Mouse (Mus musculus): ENCODE results near the gene Apol6. TPM values are rescaled to one million over a fixed set of nuclear protein-coding genes. Genes with fewer than 3 reads are reported as not detected.

Gene Apol6
- polyA plus RNA-seq, 1 experiment, result 0.39 TPM

GRCm38 (mm10) chr15:77020136-77020535 is 24.4 kb upstream of the Apol6 start:
- no peaks in the 10 kb centered on the region for H3K4me1 ChIP-seq (ENCODE audit: control insufficient read depth, insufficient read depth, insufficient read length, low read length)
- WGBS, result 81% methylated on average over 4 of the region's 4 CpGs
- no peaks in the 10 kb centered on the region for H3K27me3 ChIP-seq (ENCODE audit: control insufficient read depth, insufficient read depth, low read length)
- H3K27ac ChIP-seq (ENCODE audit: insufficient read depth, low read depth, low read length), result no peak overlapping the region
- TF ChIP-seq CTCF (IDR thresholded peaks at IDR 0.05; ENCODE audit: extremely low read depth, insufficient read length, insufficient replicate concordance, low read depth, low read length), result no peak
- no peaks in the 10 kb centered on the region for H3K36me3 ChIP-seq (ENCODE audit: control insufficient read depth, insufficient read depth, low read length)
- no peak overlapping the region for H3K4me3 ChIP-seq (ENCODE audit: low read depth, low read length)

GRCm38 (mm10) chr15:77021056-77021455 is 23.5 kb upstream of the Apol6 start:
- Histone ChIP-seq H3K4me1 (ENCODE audit: control insufficient read depth, insufficient read depth, insufficient read length, low read length) (no peaks in the 10 kb centered on the region), H3K27me3 (ENCODE audit: control insufficient read depth, insufficient read depth, low read length) (no peaks in the 10 kb centered on the region), H3K27ac (ENCODE audit: insufficient read depth, low read depth, low read length) (no peak overlapping the region), H3K4me3 (ENCODE audit: low read depth, low read length) (no peak overlapping the region), H3K36me3 (ENCODE audit: control insufficient read depth, insufficient read depth, low read length) (no peaks in the 10 kb centered on the region)
- WGBS, result 90% methylated on average over 3 of the region's 3 CpGs
- TF ChIP-seq CTCF (IDR thresholded peaks at IDR 0.05; ENCODE audit: extremely low read depth, insufficient read length, insufficient replicate concordance, low read depth, low read length) (no peak), POLR2A (IDR thresholded peaks at IDR 0.05; ENCODE audit: low read depth, low read length) (no peak)

GRCm38 (mm10) chr15:77021851-77022250 is 22.7 kb upstream of the Apol6 start:
- Histone ChIP-seq H3K4me1 (ENCODE audit: control insufficient read depth, insufficient read depth, insufficient read length, low read length) (no peaks in the 10 kb centered on the region), H3K27me3 (ENCODE audit: control insufficient read depth, insufficient read depth, low read length) (no peaks in the 10 kb centered on the region), H3K36me3 (ENCODE audit: control insufficient read depth, insufficient read depth, low read length) (no peaks in the 10 kb centered on the region), H3K27ac (ENCODE audit: insufficient read depth, low read depth, low read length) (no peak overlapping the region), H3K4me3 (ENCODE audit: low read depth, low read length) (no peak overlapping the region)
- TF ChIP-seq CTCF (IDR thresholded peaks at IDR 0.05; ENCODE audit: extremely low read depth, insufficient read length, insufficient replicate concordance, low read depth, low read length) (no peak), POLR2A (IDR thresholded peaks at IDR 0.05; ENCODE audit: low read depth, low read length) (no peak)
- WGBS, result 91% methylated on average over 4 of the region's 4 CpGs

- H3K4me3 ChIP-seq (ENCODE audit: low read depth, low read length), result no peak overlapping the region
- no peaks in the 10 kb centered on the region for H3K27me3 ChIP-seq (ENCODE audit: control insufficient read depth, insufficient read depth, low read length)
- no peaks in the 10 kb centered on the region for H3K4me1 ChIP-seq (ENCODE audit: control insufficient read depth, insufficient read depth, insufficient read length, low read length)
- TF ChIP-seq POLR2A (IDR thresholded peaks at IDR 0.05; ENCODE audit: low read depth, low read length), result no peak
- no peak for TF ChIP-seq CTCF (IDR thresholded peaks at IDR 0.05; ENCODE audit: extremely low read depth, insufficient read length, insufficient replicate concordance, low read depth, low read length)
- no peak overlapping the region for H3K27ac ChIP-seq (ENCODE audit: insufficient read depth, low read depth, low read length)
- H3K36me3 ChIP-seq (ENCODE audit: control insufficient read depth, insufficient read depth, low read length), result no peaks in the 10 kb centered on the region
- 44% methylated on average over 5 of the region's 5 CpGs for WGBS
Observed at GRCm38 (mm10) chr15:77022401-77022957, 22.1 kb upstream of the Apol6 start.

- TF ChIP-seq POLR2A (IDR thresholded peaks at IDR 0.05; ENCODE audit: low read depth, low read length) (no peak), CTCF (IDR thresholded peaks at IDR 0.05; ENCODE audit: extremely low read depth, insufficient read length, insufficient replicate concordance, low read depth, low read length) (no peak)
- Histone ChIP-seq H3K4me1 (ENCODE audit: control insufficient read depth, insufficient read depth, insufficient read length, low read length) (no peaks in the 10 kb centered on the region), H3K36me3 (ENCODE audit: control insufficient read depth, insufficient read depth, low read length) (no peaks in the 10 kb centered on the region), H3K27ac (ENCODE audit: insufficient read depth, low read depth, low read length) (no peak overlapping the region), H3K27me3 (ENCODE audit: control insufficient read depth, insufficient read depth, low read length) (no peaks in the 10 kb centered on the region), H3K4me3 (ENCODE audit: low read depth, low read length) (no peak overlapping the region)
- WGBS, result 63% methylated on average over 5 of the region's 5 CpGs
Observed at GRCm38 (mm10) chr15:77025884-77026583, 18.5 kb upstream of the Apol6 start.

GRCm38 (mm10) chr15:77027117-77027516 is 17.4 kb upstream of the Apol6 start:
- no peaks in the 10 kb centered on the region for H3K27me3 ChIP-seq (ENCODE audit: control insufficient read depth, insufficient read depth, low read length)
- H3K27ac ChIP-seq (ENCODE audit: insufficient read depth, low read depth, low read length), result no peak overlapping the region
- H3K36me3 ChIP-seq (ENCODE audit: control insufficient read depth, insufficient read depth, low read length), result no peaks in the 10 kb centered on the region
- no peak overlapping the region for H3K4me3 ChIP-seq (ENCODE audit: low read depth, low read length)
- WGBS, result 79% methylated on average over 3 of the region's 3 CpGs
- H3K4me1 ChIP-seq (ENCODE audit: control insufficient read depth, insufficient read depth, insufficient read length, low read length), result no peaks in the 10 kb centered on the region
- TF ChIP-seq POLR2A (IDR thresholded peaks at IDR 0.05; ENCODE audit: low read depth, low read length) (no peak), CTCF (IDR thresholded peaks at IDR 0.05; ENCODE audit: extremely low read depth, insufficient read length, insufficient replicate concordance, low read depth, low read length) (no peak)

- WGBS, result 74% methylated on average over 6 of the region's 6 CpGs
- no peaks in the 10 kb centered on the region for H3K27me3 ChIP-seq (ENCODE audit: control insufficient read depth, insufficient read depth, low read length)
- TF ChIP-seq POLR2A (IDR thresholded peaks at IDR 0.05; ENCODE audit: low read depth, low read length) (no peak), CTCF (IDR thresholded peaks at IDR 0.05; ENCODE audit: extremely low read depth, insufficient read length, insufficient replicate concordance, low read depth, low read length) (no peak)
- no peak overlapping the region for H3K27ac ChIP-seq (ENCODE audit: insufficient read depth, low read depth, low read length)
- H3K36me3 ChIP-seq (ENCODE audit: control insufficient read depth, insufficient read depth, low read length), result no peaks in the 10 kb centered on the region
- H3K4me1 ChIP-seq (ENCODE audit: control insufficient read depth, insufficient read depth, insufficient read length, low read length), result no peaks in the 10 kb centered on the region
- H3K4me3 ChIP-seq (ENCODE audit: low read depth, low read length), result no peak overlapping the region
Observed at GRCm38 (mm10) chr15:77027675-77028074, 16.9 kb upstream of the Apol6 start.

Data from small intestine, adult 2 months (tissue).